Mouse (Mus musculus) midbrain, embryonic 11.5 days (tissue): ENCODE data around the gene Slc29a2. TPM values are rescaled to one million over a fixed set of nuclear protein-coding genes. Genes with fewer than 3 reads are reported as not detected.
A peak's percentile ranks its signal among the peaks of the same experiment; 100 is the strongest.
"Not testable (repeated sequence)": the region's sequence is repeated elsewhere in the genome, so short reads cannot be mapped to it uniquely, and the experiment has no call there.

Experiments used
- ATAC-seq: fragments of 200-750 bp; cut with Nextera tagmentation; 2 replicates; pipeline ENCODE4 v1.8.0; 2017; ENCODE audit warnings: moderate TSS enrichment, moderate library complexity; ENCODE audit not compliant: low FRiP score
- DNase-seq: peaks from one replicate; pipeline ENCODE4 v3.0.0; 2015; ENCODE audit warnings: low spot score; ENCODE audit errors: missing footprints
- H3K27ac ChIP-seq: fragments of 300-500 bp; sonication (generic); 2 replicates; pipeline ENCODE4 v1.5.1; 2014; ENCODE audit warnings: low read depth, low read length
- H3K27me3 ChIP-seq: fragments of 300-500 bp; sonication (generic); 2 replicates; pipeline ENCODE4 v1.6.1; 2014; ENCODE audit warnings: mild to moderate bottlenecking, low read length, moderate library complexity, mixed read lengths; ENCODE audit not compliant: control insufficient read depth, insufficient read depth
- H3K36me3 ChIP-seq: fragments of 300-500 bp; sonication (generic); 2 replicates; pipeline ENCODE4 v1.6.1; 2014; ENCODE audit warnings: mild to moderate bottlenecking, low read length, moderate library complexity, mixed read lengths; ENCODE audit not compliant: control insufficient read depth, insufficient read depth
- H3K4me1 ChIP-seq: fragments of 300-500 bp; sonication (generic); 2 replicates; pipeline ENCODE4 v1.6.1; 2014; ENCODE audit warnings: low read length; ENCODE audit not compliant: control insufficient read depth, insufficient read depth
- H3K4me2 ChIP-seq: fragments of 300-500 bp; sonication (generic); 2 replicates; pipeline ENCODE4 v1.6.1; 2014; ENCODE audit warnings: mild to moderate bottlenecking, moderate library complexity
- H3K4me3 ChIP-seq: fragments of 300-500 bp; sonication (generic); 2 replicates; pipeline ENCODE4 v1.5.1; 2014; ENCODE audit warnings: low read depth, low read length
- H3K9ac ChIP-seq: fragments of 300-500 bp; sonication (generic); 2 replicates; pipeline ENCODE4 v1.6.1; 2014; ENCODE audit warnings: low read length
- H3K9me3 ChIP-seq: fragments of 300-500 bp; sonication (generic); 2 replicates; pipeline ENCODE4 v1.6.1; 2016; ENCODE audit warnings: low read length; ENCODE audit not compliant: control insufficient read depth
- WGBS: fragments of 180-500 bp; shearing (Covaris S2); extraction: QIAGEN DNeasy Blood & Tissue Kit; methylation state at CpG from one replicate; pipeline ENCODE4 v1.1.7; 2014; 5-methylcytosine and 5-hydroxymethylcytosine counted together
- polyA plus RNA-seq: library from polyadenylated mRNA; unstranded; fragments of >200 nt; fragmentation: Nextera tagmentation; extraction: Ambion mirVana; gene quantifications from 2 replicates; pipeline ENCODE4 v1.2.1, GENCODE M21; 2014

The Slc29a2 gene
- polyA plus RNA-seq, 1 experiment from 2014 or later: 4.2 TPM

GRCm38 (mm10) chr19:4994043-4994442 lies 29.6 kb upstream of the Slc29a2 start:
- ATAC-seq: no peak

GRCm38 (mm10) chr19:4999445-5000140 lies 24.1 kb upstream of the Slc29a2 start:
- Histone ChIP-seq H3K4me2 (no peak overlapping the region), H3K36me3 (no peaks in the 10 kb centered on the region), H3K9ac (no peak overlapping the region), H3K27ac (no peak overlapping the region), H3K4me3 (no peak overlapping the region), H3K27me3 (no peaks in the 10 kb centered on the region), H3K9me3 (no peaks in the 10 kb centered on the region), H3K4me1 (peaks cover 9% of the 10 kb centered on the region)
- ATAC-seq: no peak
- DNase-seq: no peak
- 74% methylated on average over 6 of the region's 6 CpGs for WGBS

More at GRCm38 (mm10) chr19:4994043-4994442, 29.6 kb upstream of the Slc29a2 start:
- no peaks in the 10 kb centered on the region for H3K9me3 ChIP-seq
- H3K9ac ChIP-seq: no peak overlapping the region
- H3K27me3 ChIP-seq: peaks cover 37% of the 10 kb centered on the region
- H3K4me2 ChIP-seq: no peak overlapping the region
- no peak overlapping the region for H3K27ac ChIP-seq
- WGBS: 62% methylated on average over 5 of the region's 5 CpGs
- no peak overlapping the region for H3K4me3 ChIP-seq
- DNase-seq: no peak
- H3K4me1 ChIP-seq: peaks cover 6% of the 10 kb centered on the region
- H3K36me3 ChIP-seq: no peaks in the 10 kb centered on the region

GRCm38 (mm10) chr19:5001666-5002406 lies 21.8 kb upstream of the Slc29a2 start:
- H3K9ac ChIP-seq: peak overlapping the region; percentile 47
- DNase-seq (peak; percentile 98), ATAC-seq (peak; percentile 98)
- H3K4me1 ChIP-seq: peaks cover 9% of the 10 kb centered on the region
- peak overlapping the region; percentile 59 for H3K4me2 ChIP-seq
- no peaks in the 10 kb centered on the region for H3K36me3 ChIP-seq
- under 1% methylated on average over 39 of the region's 39 CpGs for WGBS
- peak overlapping the region; percentile 57 for H3K27ac ChIP-seq
- H3K9me3 ChIP-seq: no peaks in the 10 kb centered on the region
- peak overlapping the region; percentile 21; the same call in 1 of the 2 replicates for H3K4me3 ChIP-seq
- H3K27me3 ChIP-seq: no peaks in the 10 kb centered on the region

GRCm38 (mm10) chr19:5003644-5004043 lies 20.0 kb upstream of the Slc29a2 start:
- ATAC-seq: not testable (repeated sequence)

GRCm38 (mm10) chr19:5004925-5005324 lies 18.7 kb upstream of the Slc29a2 start:
- Histone ChIP-seq H3K27me3 (no peaks in the 10 kb centered on the region), H3K9me3 (no peaks in the 10 kb centered on the region)
- WGBS: 73% methylated on average over 4 of the region's 4 CpGs

More at GRCm38 (mm10) chr19:5003644-5004043, 20.0 kb upstream of the Slc29a2 start:
- not testable (repeated sequence) for H3K27me3 ChIP-seq, DNase-seq, H3K36me3 ChIP-seq, H3K27ac ChIP-seq, H3K9ac ChIP-seq, H3K4me2 ChIP-seq, H3K4me3 ChIP-seq, H3K9me3 ChIP-seq, H3K4me1 ChIP-seq
- WGBS: 62% methylated on average over 2 of the region's 2 CpGs

GRCm38 (mm10) chr19:5013138-5013537 lies 10.5 kb upstream of the Slc29a2 start:
- Histone ChIP-seq H3K36me3 (no peaks in the 10 kb centered on the region), H3K4me1 (no peaks in the 10 kb centered on the region), H3K4me2 (no peak overlapping the region), H3K9ac (no peak overlapping the region), H3K9me3 (no peaks in the 10 kb centered on the region), H3K27me3 (no peaks in the 10 kb centered on the region), H3K27ac (no peak overlapping the region), H3K4me3 (no peak overlapping the region)
- 86% methylated on average over 8 of the region's 8 CpGs for WGBS
- DNase-seq (no peak), ATAC-seq (no peak)

More at GRCm38 (mm10) chr19:5004925-5005324, 18.7 kb upstream of the Slc29a2 start:
- peaks cover 9% of the 10 kb centered on the region for H3K4me1 ChIP-seq
- no peaks in the 10 kb centered on the region for H3K36me3 ChIP-seq
- ATAC-seq (no peak), DNase-seq (no peak)
- H3K4me3 ChIP-seq: no peak overlapping the region
- no peak overlapping the region for H3K27ac ChIP-seq
- H3K4me2 ChIP-seq: no peak overlapping the region
- no peak overlapping the region for H3K9ac ChIP-seq

- peak; percentile 93 for DNase-seq
- no peaks in the 10 kb centered on the region for H3K36me3 ChIP-seq
- no peak overlapping the region for H3K27ac ChIP-seq
- H3K4me3 ChIP-seq: no peak overlapping the region
- no peak overlapping the region for H3K4me2 ChIP-seq
- no peaks in the 10 kb centered on the region for H3K9me3 ChIP-seq
- no peaks in the 10 kb centered on the region for H3K27me3 ChIP-seq
- H3K4me1 ChIP-seq: no peaks in the 10 kb centered on the region
- 17% methylated on average over 8 of the region's 8 CpGs for WGBS
- H3K9ac ChIP-seq: no peak overlapping the region
- ATAC-seq: no peak
Measured at GRCm38 (mm10) chr19:5014961-5015398, 8.7 kb upstream of the Slc29a2 start.

- ATAC-seq (no peak), DNase-seq (no peak)
- H3K27ac ChIP-seq: no peak overlapping the region
- no peaks in the 10 kb centered on the region for H3K9me3 ChIP-seq
- no peak overlapping the region for H3K4me2 ChIP-seq
- H3K9ac ChIP-seq: no peak overlapping the region
- no peaks in the 10 kb centered on the region for H3K36me3 ChIP-seq
- no peak overlapping the region for H3K4me3 ChIP-seq
- no peaks in the 10 kb centered on the region for H3K4me1 ChIP-seq
- H3K27me3 ChIP-seq: no peaks in the 10 kb centered on the region
- 52% methylated on average over 10 of the region's 10 CpGs for WGBS
Measured at GRCm38 (mm10) chr19:5016221-5016742, 7.4 kb upstream of the Slc29a2 start.

GRCm38 (mm10) chr19:5016782-5017181 lies 6.9 kb upstream of the Slc29a2 start:
- no peak overlapping the region for H3K4me2 ChIP-seq
- H3K27me3 ChIP-seq: no peaks in the 10 kb centered on the region
- ATAC-seq (no peak), DNase-seq (peak; percentile 91)
- H3K36me3 ChIP-seq: no peaks in the 10 kb centered on the region
- H3K9ac ChIP-seq: no peak overlapping the region
- H3K27ac ChIP-seq: no peak overlapping the region
- H3K4me1 ChIP-seq: no peaks in the 10 kb centered on the region
- H3K9me3 ChIP-seq: no peaks in the 10 kb centered on the region
- WGBS: 21% methylated on average over 12 of the region's 12 CpGs
- no peak overlapping the region for H3K4me3 ChIP-seq
